Mouse (Mus musculus) forelimb bud, embryonic 11.5 days (tissue): ENCODE data around the gene Tpgs1.

Experiments used
- DNase-seq: peaks from one replicate; pipeline ENCODE4 v3.0.0-alpha.2; 2012; ENCODE audit warnings: low read depth, low spot score

Gene Tpgs1

GRCm38 (mm10) chr10:79712499-79713126, 43.4 kb downstream of the Tpgs1 start:
- peak; percentile 77 for DNase-seq

- DNase-seq: no peak
These were observed 44.0 kb downstream of the Tpgs1 start for GRCm38 (mm10) chr10:79713163-79713562.

GRCm38 (mm10) chr10:79714996-79715395, 45.8 kb downstream of the Tpgs1 start:
- no peak for DNase-seq

GRCm38 (mm10) chr10:79716254-79716987, 47.3 kb downstream of the Tpgs1 start, which contains the start of gene Hcn2:
Gene Hcn2, plus strand, starts transcription at chr10:79716634.
- DNase-seq: no peak

GRCm38 (mm10) chr10:79716988-79717355, 47.8 kb downstream of the Tpgs1 start:
- DNase-seq: no peak

GRCm38 (mm10) chr10:79717640-79718357, 48.6 kb downstream of the Tpgs1 start:
- peak; percentile 87 for DNase-seq

GRCm38 (mm10) chr10:79721089-79721488, 51.9 kb downstream of the Tpgs1 start:
- DNase-seq: no peak

GRCm38 (mm10) chr10:79723047-79723446, 53.9 kb downstream of the Tpgs1 start:
- DNase-seq: no peak

GRCm38 (mm10) chr10:79723692-79724091, 54.5 kb downstream of the Tpgs1 start:
- no peak for DNase-seq
